Mouse (Mus musculus): ENCODE measurements around the gene Zfp27.

DNA sequence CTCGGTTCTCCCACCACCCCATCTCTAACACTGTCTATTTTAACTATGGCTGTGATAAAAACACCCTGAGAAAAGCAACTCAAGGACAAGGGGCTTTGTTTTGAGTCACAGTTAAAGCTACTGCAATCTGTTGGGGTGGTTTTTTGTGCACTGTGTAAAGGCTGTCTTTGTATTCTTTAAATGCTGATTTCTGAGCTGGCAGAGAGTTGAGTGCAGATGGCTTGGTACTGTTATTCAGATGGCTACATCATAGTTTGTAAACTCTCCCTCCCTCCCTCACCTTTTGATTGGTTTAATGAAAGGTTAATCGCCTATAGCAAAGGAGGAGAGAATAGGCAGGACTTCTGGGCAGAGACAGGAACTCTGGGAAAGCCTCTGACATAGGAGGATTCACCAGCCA, 37.8 kb upstream of the Zfp27 start:
- TF ChIP-seq CTCF (IDR thresholded peaks at IDR 0.05; ENCODE audit: low read depth) (no peak), EP300 (optimal IDR thresholded peaks at IDR 0.05) (no peak)
